Mouse (Mus musculus): ENCODE measurements at regions not wholly inside any gene's neighbourhood (a gene's known extent, or its start where the extent isn't known, plus 50 kb on each side); places are given as distances from the start of the nearest gene placed in this dataset.
"Not testable (repeated sequence)": the region's sequence is repeated elsewhere in the genome, so short reads cannot be mapped to it uniquely, and the experiment has no call there.

DNA sequence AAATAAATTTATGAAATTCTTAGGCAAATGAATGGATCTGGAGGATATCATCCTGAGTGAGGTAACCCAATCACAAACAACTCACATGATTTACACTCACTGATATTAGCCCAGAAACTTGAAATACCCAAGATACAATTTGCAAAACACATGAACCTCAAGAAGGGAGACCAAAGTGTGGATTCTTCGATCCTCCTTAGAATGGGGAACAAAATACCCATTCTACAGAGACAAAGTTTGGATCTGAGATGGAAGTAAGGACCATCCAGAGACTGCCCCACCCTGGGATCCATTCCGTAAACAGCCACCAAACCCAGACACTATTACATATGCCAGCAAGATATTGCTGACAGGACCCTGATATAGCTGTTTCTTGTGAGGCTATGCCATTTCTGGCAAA is 971.2 kb downstream of the Agbl1 start:
- DNase-seq = not testable (repeated sequence)

DNA sequence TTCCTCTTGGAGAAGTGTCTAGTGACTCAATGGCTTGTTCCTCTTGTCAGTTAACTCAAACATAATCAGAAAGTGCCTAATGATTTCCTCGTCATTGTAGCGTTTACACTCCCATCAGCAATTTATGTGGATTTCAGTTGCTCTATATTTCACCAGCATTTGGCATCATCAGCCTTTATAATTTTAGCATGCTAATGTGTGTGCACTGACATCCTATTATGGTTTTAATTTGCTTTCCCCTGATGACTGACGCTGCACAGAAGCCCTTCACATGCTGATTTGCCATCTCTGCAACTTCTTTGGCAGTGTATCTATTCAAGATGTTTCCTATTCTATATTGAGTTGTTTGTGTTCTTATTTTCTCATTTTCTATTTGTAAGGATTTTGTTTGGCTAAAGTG is 975.9 kb downstream of the Agbl1 start:
- no peak for DNase-seq

DNA sequence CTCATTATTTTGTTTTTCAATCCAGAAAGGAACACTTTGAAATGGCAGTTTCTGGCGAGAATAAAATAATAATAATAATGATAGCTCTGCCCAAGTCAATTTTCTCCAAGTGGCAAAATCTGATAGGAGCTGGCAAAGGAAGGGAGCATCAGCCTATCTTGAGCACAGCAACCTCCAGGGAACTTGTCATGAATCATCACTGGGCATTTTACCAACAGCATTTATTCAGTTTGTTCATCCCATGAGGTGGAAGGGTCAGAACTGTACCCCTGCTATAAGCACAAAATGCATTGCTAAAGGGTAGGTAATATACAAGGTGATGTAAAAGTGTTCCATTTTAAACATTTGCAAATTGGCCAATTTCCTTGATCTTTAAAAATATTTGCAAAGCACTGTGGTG is 1019.7 kb downstream of the Agbl1 start:
- DNase-seq = no peak

DNA sequence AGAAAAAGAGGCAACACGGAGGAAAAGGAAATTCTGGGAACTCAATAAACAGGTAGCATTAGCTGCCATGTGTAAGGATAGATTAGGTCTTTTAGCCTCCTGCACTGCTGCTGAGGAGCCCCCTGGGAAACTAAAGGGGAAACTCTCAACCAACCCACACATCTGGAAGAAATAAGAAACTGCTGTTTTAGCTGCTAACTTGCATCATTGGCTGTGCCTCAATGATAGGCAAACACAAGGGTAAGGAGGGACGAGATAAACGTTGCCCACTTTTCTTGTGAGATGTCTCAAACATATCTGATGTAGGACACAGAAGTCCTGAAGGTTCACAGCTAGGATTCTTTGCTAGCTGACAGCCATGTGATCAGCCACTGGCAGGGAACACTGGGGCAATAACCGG is 1058.0 kb downstream of the Agbl1 start:
- no peak for DNase-seq

DNA sequence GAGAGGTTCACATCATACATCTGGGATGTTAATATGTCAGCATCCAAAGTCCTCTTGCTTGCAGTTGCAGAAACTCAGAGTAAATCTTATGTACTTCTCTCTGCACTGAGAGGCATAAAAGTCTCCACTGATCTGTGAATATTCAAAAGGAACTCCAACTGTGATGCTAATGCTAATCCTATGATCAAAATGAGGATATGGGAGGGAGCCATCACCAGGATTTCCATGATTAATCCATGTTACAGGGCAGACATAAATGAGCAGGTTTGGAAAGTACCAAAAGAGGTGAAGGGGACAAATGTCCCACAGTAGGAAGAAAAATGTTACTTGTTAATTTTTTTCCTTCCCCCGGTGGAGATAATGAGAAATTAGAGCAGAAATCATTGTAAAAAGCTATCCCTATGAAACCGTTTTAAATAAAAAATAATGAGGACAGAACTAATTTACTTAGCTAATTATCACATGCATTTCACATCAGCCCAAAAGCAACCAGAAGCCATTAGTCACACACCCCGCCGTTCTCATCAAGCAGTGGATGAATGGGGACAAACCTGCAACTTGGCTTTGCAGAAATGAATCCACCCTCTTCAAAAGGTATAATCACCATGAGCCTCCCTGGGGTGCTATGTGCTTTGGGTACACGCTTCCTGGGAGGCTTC is 1065.4 kb downstream of the Agbl1 start:
- no peak for DNase-seq

DNA sequence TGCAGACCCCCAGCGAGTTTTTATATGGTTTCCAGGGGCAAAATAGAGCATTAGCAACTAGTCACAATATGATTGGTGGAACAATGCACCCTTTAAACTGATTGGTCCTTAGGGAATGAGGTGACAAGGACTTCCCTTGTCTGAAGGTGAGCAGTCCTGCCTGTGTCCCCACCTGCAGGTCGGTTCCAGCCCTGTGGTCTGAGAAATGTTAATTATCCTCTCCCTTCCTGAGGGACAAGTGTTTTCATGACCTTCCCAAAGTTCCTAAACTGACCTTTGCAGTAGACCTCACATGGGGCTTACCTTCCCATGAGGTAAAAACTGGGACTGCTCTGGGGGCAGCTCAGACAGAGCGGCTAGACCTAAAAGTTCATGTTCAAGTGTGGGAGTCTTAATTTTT is 1073.5 kb downstream of the Agbl1 start:
- DNase-seq = peak; percentile 30

DNA sequence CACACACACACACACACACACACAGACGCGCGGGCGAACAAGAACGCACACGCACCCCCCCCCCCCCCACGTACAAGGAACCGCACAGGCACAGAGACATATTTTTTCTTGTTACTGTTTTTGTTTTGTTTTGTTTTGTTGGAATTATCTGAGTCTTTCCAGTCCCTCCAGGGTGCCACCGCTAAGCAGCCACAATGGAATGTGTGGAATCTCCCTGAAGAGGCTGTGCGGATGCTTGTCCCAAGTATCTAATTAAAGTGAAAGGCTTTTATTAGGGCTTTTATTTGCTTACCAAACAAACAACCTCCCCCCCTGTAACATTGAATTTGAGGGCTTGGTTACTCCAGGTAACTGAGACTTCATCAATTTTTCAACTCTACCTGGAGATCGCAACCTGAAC is 1074.2 kb downstream of the Agbl1 start:
- no peak for DNase-seq

DNA sequence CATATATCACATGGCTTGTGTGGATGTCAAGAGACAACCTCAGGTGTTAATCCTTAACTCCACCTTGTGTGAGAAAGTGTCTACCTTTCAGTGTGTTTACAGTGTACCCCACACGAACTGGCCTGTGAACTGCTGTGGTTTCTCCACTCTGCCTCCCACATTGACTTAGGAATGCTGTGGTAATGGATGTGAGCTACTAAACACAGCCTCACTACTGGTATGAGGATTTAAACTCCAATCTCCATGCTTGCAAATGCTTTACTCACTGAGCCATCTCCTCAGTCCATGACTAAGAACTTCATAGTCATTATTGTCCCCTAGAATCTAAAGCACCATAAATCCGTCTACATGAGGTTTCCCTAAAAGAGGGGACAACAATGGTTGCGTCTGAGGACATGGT is 1075.8 kb downstream of the Agbl1 start:
- DNase-seq = peak; percentile 27

DNA sequence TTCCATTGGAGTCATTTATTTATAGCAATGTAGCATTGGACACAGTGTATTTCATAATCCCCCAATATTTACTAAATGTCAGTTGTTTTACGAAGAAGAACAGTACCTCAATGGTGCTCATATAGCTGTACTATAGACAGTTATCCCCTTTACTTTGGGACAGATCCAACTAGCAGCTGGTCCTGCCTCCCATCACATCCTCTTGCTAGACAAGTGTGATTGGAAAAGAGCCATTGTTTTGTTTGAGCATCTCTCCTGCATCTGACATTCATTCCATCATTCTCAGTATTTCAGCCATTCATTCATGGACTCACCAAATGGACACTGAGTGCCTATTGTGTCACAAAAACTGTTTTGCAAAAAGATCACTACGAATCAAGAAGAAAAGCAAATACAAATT is 1082.0 kb downstream of the Agbl1 start:
- no peak for DNase-seq

DNA sequence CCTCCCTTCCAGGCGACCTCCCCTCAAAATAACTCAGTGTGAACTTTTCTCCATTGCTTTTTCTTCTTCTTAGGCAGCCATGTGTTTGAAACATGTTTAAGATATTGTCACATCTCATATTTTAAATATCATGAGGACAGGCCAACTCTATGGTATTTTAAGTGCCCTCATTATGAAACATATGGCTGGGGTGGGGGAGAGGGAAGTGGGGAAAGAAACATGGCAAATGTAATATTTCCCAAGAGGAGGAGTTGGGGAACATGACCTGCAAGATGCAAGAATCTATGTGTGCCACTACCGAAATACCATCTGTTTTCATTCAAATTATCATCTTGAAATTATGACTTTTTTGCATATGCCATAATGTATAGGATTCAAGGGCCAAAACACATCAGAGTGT is 1095.5 kb downstream of the Agbl1 start:
- DNase-seq = no peak

DNA sequence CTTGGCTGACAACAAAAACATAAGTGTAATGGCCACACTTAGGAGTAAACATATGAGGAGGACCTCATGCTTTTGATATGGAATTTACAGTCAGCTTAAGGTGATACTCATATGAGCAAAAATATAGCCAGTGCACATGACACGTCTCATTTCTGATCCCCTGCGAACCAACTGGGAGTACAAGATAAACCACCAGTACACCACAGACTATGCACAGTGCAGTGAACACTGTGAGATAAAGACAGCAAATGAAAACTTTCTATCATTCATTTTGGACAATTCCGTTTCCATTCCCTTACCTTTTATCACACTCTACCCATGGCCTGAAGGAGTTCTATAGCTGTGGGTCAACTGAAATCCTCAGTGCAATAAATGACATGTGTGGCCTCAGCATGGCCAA is 1097.1 kb downstream of the Agbl1 start:
- no peak for DNase-seq

DNA sequence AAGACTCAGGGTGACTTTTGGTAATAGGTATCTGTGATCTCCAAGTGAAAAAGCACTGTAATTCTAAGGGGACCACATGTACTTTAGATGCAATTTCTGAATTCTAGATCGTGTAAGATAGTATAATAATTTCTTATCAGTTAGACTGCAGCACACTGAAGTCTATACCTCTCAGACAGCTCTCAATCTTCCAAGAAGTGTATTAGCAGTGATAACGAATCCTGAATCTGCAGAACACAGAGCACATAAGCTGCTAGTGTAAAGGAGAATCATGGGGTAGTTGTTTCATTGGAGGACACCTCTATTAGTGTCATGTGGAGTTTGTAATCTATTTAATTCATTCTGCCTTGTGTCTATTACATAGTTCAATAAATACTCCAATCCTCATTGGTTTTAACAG is 1097.8 kb downstream of the Agbl1 start:
- DNase-seq = no peak

DNA sequence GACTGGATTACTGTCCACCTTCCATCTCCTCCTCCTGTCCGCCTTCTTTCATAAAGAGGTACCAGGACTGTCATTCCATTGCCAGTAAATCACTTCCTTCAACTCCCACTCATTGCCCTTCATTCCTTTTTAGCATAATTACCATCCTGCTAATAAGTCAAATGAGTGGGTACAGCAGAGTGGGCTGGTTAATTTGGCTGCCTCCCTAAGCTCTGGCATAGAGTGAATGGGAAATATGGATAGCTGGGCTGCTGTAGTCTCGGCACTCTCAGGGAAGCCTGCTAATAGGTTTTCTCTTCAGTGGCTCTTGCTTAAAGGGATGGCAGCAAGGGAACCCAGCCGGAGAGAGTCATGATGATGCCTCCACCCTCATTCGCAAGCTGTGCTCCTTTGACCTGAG is 1108.9 kb downstream of the Agbl1 start:
- DNase-seq = no peak
